In genomic region chr13:45953098-45953497, GRCm38 (mm10) we compare ENCODE assay signal across 24 mouse cellular contexts.
"Had no signal": no experiment of that assay in that cellular context is flagged by ENCODE, and none has a peak within 500 bp of the region (broad histone marks: within the 10 kb centered on the region; RNA-seq: fewer than 3 reads in every experiment).

No protein-coding gene starts in this region.

- H3K4me1 ChIP-seq: limb, embryonic 10.5 days; neural tube, embryonic 12.5 days had no signal

- H3K4me3 ChIP-seq: left cerebral cortex, adult 2 months; limb, embryonic 10.5 days; limb, embryonic 13.5 days; liver, embryonic 12.5 days; liver, embryonic 15.5 days; lung, embryonic 15.5 days; neural tube, embryonic 12.5 days; neural tube, embryonic 15.5 days; stomach, embryonic 15.5 days had no signal

- H3K9ac ChIP-seq: limb, embryonic 13.5 days; liver, embryonic 12.5 days; liver, embryonic 15.5 days; lung, embryonic 15.5 days; neural tube, embryonic 12.5 days; neural tube, embryonic 15.5 days; stomach, embryonic 15.5 days had no signal

- H3K27ac ChIP-seq: limb, embryonic 10.5 days; limb, embryonic 13.5 days; liver, embryonic 12.5 days; liver, embryonic 15.5 days; lung, embryonic 15.5 days; neural tube, embryonic 12.5 days; neural tube, embryonic 15.5 days; stomach, embryonic 15.5 days had no signal

- H3K36me3 ChIP-seq: limb, embryonic 10.5 days; limb, embryonic 13.5 days; liver, embryonic 12.5 days; liver, embryonic 15.5 days; lung, embryonic 15.5 days; neural tube, embryonic 12.5 days; neural tube, embryonic 15.5 days; stomach, embryonic 15.5 days had no signal

- DNase-seq: kidney, adult 18-20 months; kidney, adult 9 months; kidney, postnatal 14 days; kidney, postnatal 4 days; liver; lung, adult 18-20 months; lung, postnatal 10 days; lung, postnatal 4 days; midbrain, embryonic 14.5 days; right cerebral cortex, postnatal 14 days; spleen, adult 18-20 months; thymus, adult 18-20 months; thymus, postnatal 36 days had no signal

- H3K4me2 ChIP-seq: limb, embryonic 13.5 days; liver, embryonic 12.5 days; liver, embryonic 15.5 days; lung, embryonic 15.5 days; midbrain, embryonic 11.5 days; neural tube, embryonic 12.5 days; neural tube, embryonic 15.5 days; stomach, embryonic 15.5 days had no signal

- H3K27me3 ChIP-seq: liver, embryonic 12.5 days; liver, embryonic 15.5 days; lung, embryonic 15.5 days; neural tube, embryonic 12.5 days; neural tube, embryonic 15.5 days; stomach, embryonic 15.5 days had no signal

- ATAC-seq: intestine, embryonic 16.5 days; liver, embryonic 12.5 days had no signal

- H3K9me3 ChIP-seq: limb, embryonic 10.5 days; limb, embryonic 13.5 days; liver, embryonic 12.5 days; liver, embryonic 15.5 days; lung, embryonic 15.5 days; neural tube, embryonic 12.5 days; neural tube, embryonic 15.5 days; stomach, embryonic 15.5 days had no signal
